Mouse (Mus musculus): Measurements from ENCODE around the gene Trpc6. TPM values are rescaled to one million over a fixed set of nuclear protein-coding genes. Genes with fewer than 3 reads are reported as not detected.

Gene Trpc6
- total and polyA plus RNA-seq, 3 experiments = 0.06 to 0.58 TPM; not detected in 1

GRCm38 (mm10) chr9:8693177-8693576 is 149.2 kb downstream of the Trpc6 start:
- DNase-seq (ENCODE audit: low read depth, low spot score) = no peak
- Histone ChIP-seq H3K4me3 (ENCODE audit: control insufficient read depth in 1 of 2, insufficient read depth in 1 of 2, low read depth in 2 of 2, low read length in 2 of 2) (no peak overlapping the region), H3K4me1 (ENCODE audit: control insufficient read depth in 1 of 2, insufficient read depth in 2 of 2, low read length in 2 of 2) (no peaks in the 10 kb centered on the region), H3K27ac (ENCODE audit: control insufficient read depth, low read depth, low read length) (no peak overlapping the region), H3K9me3 (replicated peaks; ENCODE audit: insufficient read depth, low read length) (no peaks in the 10 kb centered on the region), H3K36me3 (ENCODE audit: control insufficient read depth in 1 of 2, insufficient read depth in 2 of 2, low read length in 2 of 2) (no peaks in the 10 kb centered on the region), H3K79me2 (ENCODE audit: control insufficient read depth, insufficient read depth, low read length, poor library complexity) (no peaks in the 10 kb centered on the region), H3K27me3 (ENCODE audit: control insufficient read depth in 1 of 2, insufficient read depth in 2 of 2, low read length in 2 of 2) (no peaks in the 10 kb centered on the region), H3K9ac (ENCODE audit: control insufficient read depth, low read depth, low read length, poor library complexity, severe bottlenecking) (no peak overlapping the region)
- TF ChIP-seq MAZ (IDR thresholded peaks at IDR 0.05; ENCODE audit: low read depth, low read length) (no peak), TCF12 (IDR thresholded peaks at IDR 0.05; ENCODE audit: low read depth, low read length) (no peak), MXI1 (IDR thresholded peaks at IDR 0.05; ENCODE audit: low read depth, low read length) (no peak), RCOR1 (IDR thresholded peaks at IDR 0.05; ENCODE audit: low read depth, low read length) (no peak), E2F4 (IDR thresholded peaks at IDR 0.05; ENCODE audit: borderline replicate concordance, low read depth, low read length) (no peak), UBTF (IDR thresholded peaks at IDR 0.05; ENCODE audit: borderline replicate concordance, insufficient read depth, low read depth, low read length) (no peak), POLR2A (IDR thresholded peaks at IDR 0.05; ENCODE audit: control insufficient read depth in 1 of 2, insufficient read depth in 1 of 2, low read depth in 1 of 2, low read length in 2 of 2, poor library complexity in 1 of 2) (no peak), MAX (IDR thresholded peaks at IDR 0.05; ENCODE audit: low read length) (no peak), USF1 (IDR thresholded peaks at IDR 0.05; ENCODE audit: low read depth, low read length) (no peak), EP300 (IDR thresholded peaks at IDR 0.05; ENCODE audit: low read depth in 1 of 2, low read length in 2 of 2) (no peak), ETS1 (IDR thresholded peaks at IDR 0.05; ENCODE audit: low read depth, low read length) (no peak)

GRCm38 (mm10) chr9:8700669-8701068 is 156.7 kb downstream of the Trpc6 start:
- no peak overlapping the region for H3K27ac ChIP-seq (ENCODE audit: control insufficient read depth, low read depth, low read length)
- H3K36me3 ChIP-seq (ENCODE audit: control insufficient read depth in 1 of 2, insufficient read depth in 2 of 2, low read length in 2 of 2) = no peaks in the 10 kb centered on the region
- H3K9ac ChIP-seq (ENCODE audit: control insufficient read depth, low read depth, low read length, poor library complexity, severe bottlenecking) = no peak overlapping the region
- H3K79me2 ChIP-seq (ENCODE audit: control insufficient read depth, insufficient read depth, low read length, poor library complexity) = no peaks in the 10 kb centered on the region
- no peaks in the 10 kb centered on the region for H3K9me3 ChIP-seq (replicated peaks; ENCODE audit: insufficient read depth, low read length)
- TF ChIP-seq ELF1 (IDR thresholded peaks at IDR 0.05; ENCODE audit: low read depth, low read length) (no peak), MYC (IDR thresholded peaks at IDR 0.05; ENCODE audit: low read depth, low read length) (0 out of 2 replicates have a peak, but pooled peaks have one; percentile 29), MAFK (IDR thresholded peaks at IDR 0.05; ENCODE audit: borderline replicate concordance, low read depth, low read length) (no peak), GATA1 (IDR thresholded peaks at IDR 0.05; ENCODE audit: low read depth, low read length) (no peak), CTCF (IDR thresholded peaks at IDR 0.05 in 2 of 3, conservative IDR thresholded peaks at IDR 0.05 in 1 of 3; ENCODE audit: control insufficient read depth in 1 of 3, insufficient read depth in 1 of 3, low read depth in 2 of 3, low read length in 3 of 3, poor library complexity in 1 of 3, severe bottlenecking in 1 of 3) (peak; percentile 93 to 99 (median 97)), SMC3 (IDR thresholded peaks at IDR 0.05; ENCODE audit: low read depth, low read length) (peak; percentile 100), POLR2AphosphoS2 (IDR thresholded peaks at IDR 0.05; ENCODE audit: low read length) (no peak), SIN3A (IDR thresholded peaks at IDR 0.05; ENCODE audit: low read length) (no peak), RCOR1 (IDR thresholded peaks at IDR 0.05; ENCODE audit: low read depth, low read length) (no peak), MAZ (IDR thresholded peaks at IDR 0.05; ENCODE audit: low read depth, low read length) (no peak), RAD21 (IDR thresholded peaks at IDR 0.05; ENCODE audit: low read depth, low read length) (peak; percentile 99), ZMIZ1 (IDR thresholded peaks at IDR 0.05; ENCODE audit: low read depth, low read length) (no peak), MAX (IDR thresholded peaks at IDR 0.05; ENCODE audit: low read length) (0 out of 2 replicates have a peak, but pooled peaks have one; percentile 39), MEF2A (IDR thresholded peaks at IDR 0.05; ENCODE audit: extremely low read depth, insufficient replicate concordance, low read depth, low read length, poor library complexity, severe bottlenecking) (no peak), MXI1 (IDR thresholded peaks at IDR 0.05; ENCODE audit: low read depth, low read length) (no peak), POLR2A (IDR thresholded peaks at IDR 0.05; ENCODE audit: control insufficient read depth in 1 of 2, insufficient read depth in 1 of 2, low read depth in 1 of 2, low read length in 2 of 2, poor library complexity in 1 of 2) (no peak), POLR2AphosphoS5 (IDR thresholded peaks at IDR 0.05; ENCODE audit: borderline replicate concordance, low read depth, low read length) (no peak), EP300 (IDR thresholded peaks at IDR 0.05; ENCODE audit: low read depth in 1 of 2, low read length in 2 of 2) (no peak), ZNF384 (IDR thresholded peaks at IDR 0.05; ENCODE audit: low read depth, low read length) (no peak), ZC3H11A (IDR thresholded peaks at IDR 0.05; ENCODE audit: low read depth, low read length) (peak; percentile 99), MYB (IDR thresholded peaks at IDR 0.05; ENCODE audit: low read depth, low read length) (no peak), CHD1 (IDR thresholded peaks at IDR 0.05; ENCODE audit: low read depth, low read length) (no peak), USF1 (IDR thresholded peaks at IDR 0.05; ENCODE audit: low read depth, low read length) (no peak)
- H3K27me3 ChIP-seq (ENCODE audit: control insufficient read depth in 1 of 2, insufficient read depth in 2 of 2, low read length in 2 of 2) = peaks cover 0 to 1% of the 10 kb centered on the region in 2 experiments; a peak in 1 of 4 replicates
- H3K4me1 ChIP-seq (ENCODE audit: control insufficient read depth in 1 of 2, insufficient read depth in 2 of 2, low read length in 2 of 2) = no peaks in the 10 kb centered on the region
- peak; percentile 87 for DNase-seq (ENCODE audit: low read depth, low spot score)
- no peak overlapping the region for H3K4me3 ChIP-seq (ENCODE audit: control insufficient read depth in 1 of 2, insufficient read depth in 1 of 2, low read depth in 2 of 2, low read length in 2 of 2)
